Mouse (Mus musculus) megakaryocyte-erythroid progenitor cell, adult 5-6 weeks (primary cell): ENCODE measurements around the gene St7. TPM values are rescaled to one million over a fixed set of nuclear protein-coding genes. Genes with fewer than 3 reads are reported as not detected.
"Not testable (repeated sequence)": the region's sequence is repeated elsewhere in the genome, so short reads cannot be mapped to it uniquely, and the experiment has no call there.

Experiments used
- ATAC-seq: replicated peaks from 2 replicates; pipeline ENCODE4 v1.8.0; 2016; ENCODE audit warnings: mild to moderate bottlenecking, inconsistent platforms; ENCODE audit not compliant: severe bottlenecking, poor library complexity, low FRiP score, low TSS enrichment
- total RNA-seq, 2 experiments: library from RNA; stranded (forward) in 1 of 2; stranded (reverse) in 1 of 2; fragments of 200-1000, 215-1000 nt in 1 of 2; fragments of >200 nt in 1 of 2; fragmentation: Nextera tagmentation in 1 of 2; gene quantifications; 2 replicates each; pipeline ENCODE4 v1.2.3; 2014 to 2017

The St7 gene
- total RNA-seq (2014; fragmentation: Nextera tagmentation): 43.4 and 60.5 TPM in 2 replicates
- 38.4 and 38.6 TPM in 2 replicates for total RNA-seq (2017)

GRCm38 (mm10) chr6:17692647-17693046, at the start of gene St7:
Gene St7, plus strand, starts transcription at chr6:17692933.
- no peak for ATAC-seq

DNA sequence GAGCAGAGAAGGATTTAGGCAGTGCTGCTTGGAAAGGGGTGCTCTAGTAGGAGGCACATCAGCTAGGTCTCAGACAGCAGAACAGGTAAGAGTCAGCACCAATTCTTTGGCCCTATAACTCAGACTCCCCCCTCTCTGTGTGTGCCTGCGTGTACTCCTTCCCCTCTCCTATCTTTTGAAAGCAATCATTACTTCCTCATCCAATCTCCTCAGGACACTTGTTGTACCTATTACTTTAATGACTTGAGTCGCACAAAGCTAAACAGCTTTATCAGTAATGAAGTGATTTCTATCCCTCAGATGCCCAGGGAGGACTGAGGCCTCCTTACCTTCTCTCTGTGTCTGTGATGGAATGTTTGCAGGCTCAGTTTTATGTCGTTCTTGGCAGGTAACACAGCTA, 46.6 kb upstream of the St7 start:
- ATAC-seq: peak; percentile 58

GRCm38 (mm10) chr6:17652132-17652531, 40.6 kb upstream of the St7 start:
- no peak for ATAC-seq

GRCm38 (mm10) chr6:17655080-17655479, 37.7 kb upstream of the St7 start:
- ATAC-seq: no peak

DNA sequence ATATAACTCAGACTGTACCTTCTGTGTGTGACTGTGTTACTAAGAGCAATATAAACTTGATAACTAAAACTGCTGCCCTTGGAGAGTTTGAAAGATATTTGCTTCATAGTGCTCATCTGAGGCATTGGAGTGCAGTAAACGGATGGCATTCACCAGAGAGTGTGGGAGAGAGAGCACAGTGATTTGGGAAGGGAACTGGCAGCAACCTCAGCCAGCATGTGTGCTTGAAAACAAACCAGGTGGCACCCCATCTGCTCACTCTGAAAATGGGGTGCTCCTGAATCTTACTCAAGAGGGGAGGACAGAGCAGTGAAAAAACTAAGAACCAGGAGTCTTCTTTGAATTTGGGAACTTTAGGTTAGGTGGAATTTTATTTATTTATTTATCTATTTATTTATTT, 35.4 kb upstream of the St7 start:
- ATAC-seq: no peak

GRCm38 (mm10) chr6:17665348-17665747, 27.4 kb upstream of the St7 start:
- no peak for ATAC-seq

DNA sequence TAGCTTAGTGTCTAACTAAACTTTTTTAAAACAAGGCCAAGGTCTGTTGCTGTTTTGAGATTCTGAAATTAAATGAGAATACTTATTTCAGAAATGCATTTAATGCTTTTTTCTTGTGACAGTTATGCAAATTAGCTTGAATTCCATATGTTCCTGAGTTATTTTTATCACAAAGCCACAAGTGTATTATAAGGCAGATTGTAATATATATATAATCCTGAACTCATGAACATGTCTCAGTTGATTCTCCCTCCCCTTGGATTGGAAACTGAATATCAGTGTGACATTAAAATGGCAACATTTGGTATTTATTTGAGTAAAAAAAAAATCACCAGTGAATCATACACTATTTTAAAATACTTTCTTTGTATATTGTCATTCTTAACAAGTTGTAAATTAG, 26.7 kb upstream of the St7 start:
- ATAC-seq: no peak

DNA sequence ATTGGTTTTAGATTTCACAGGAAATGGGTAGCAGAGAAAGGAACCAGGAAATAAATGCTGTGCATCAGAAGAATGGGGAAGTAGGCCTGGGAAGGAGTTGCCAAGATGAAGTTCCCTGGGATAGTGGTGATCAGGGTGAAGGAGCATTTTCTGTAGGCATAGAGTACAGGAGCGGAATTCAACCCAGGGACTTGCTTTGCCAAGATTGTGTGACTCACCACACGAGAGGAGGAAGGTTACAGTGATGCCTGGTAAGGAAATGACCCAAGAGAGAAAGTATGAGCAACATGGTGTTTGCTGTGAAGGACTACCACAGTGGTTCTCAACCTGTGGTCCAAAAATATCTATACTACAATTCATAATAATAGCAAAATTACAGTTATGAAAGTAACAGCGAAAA, 24.9 kb upstream of the St7 start:
- no peak for ATAC-seq

DNA sequence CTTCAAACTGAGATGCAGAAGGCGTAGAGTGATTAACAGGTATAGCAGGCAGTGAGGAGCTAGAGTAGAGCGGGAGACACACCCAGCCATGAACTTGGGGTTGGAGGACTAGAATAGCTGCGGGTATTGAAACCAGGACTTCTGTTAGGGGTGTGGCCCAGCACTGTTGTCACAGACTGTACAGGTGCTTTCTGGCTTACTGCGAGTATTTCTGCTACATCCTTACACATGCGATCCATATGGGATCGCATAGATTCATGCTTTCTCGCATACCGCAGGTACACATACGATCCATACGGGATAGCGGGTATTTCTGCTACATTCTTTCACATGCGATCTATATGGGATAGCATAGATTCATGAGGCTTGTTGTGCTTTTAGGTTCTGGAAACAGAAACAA, 24.4 kb upstream of the St7 start:
- no peak for ATAC-seq

DNA sequence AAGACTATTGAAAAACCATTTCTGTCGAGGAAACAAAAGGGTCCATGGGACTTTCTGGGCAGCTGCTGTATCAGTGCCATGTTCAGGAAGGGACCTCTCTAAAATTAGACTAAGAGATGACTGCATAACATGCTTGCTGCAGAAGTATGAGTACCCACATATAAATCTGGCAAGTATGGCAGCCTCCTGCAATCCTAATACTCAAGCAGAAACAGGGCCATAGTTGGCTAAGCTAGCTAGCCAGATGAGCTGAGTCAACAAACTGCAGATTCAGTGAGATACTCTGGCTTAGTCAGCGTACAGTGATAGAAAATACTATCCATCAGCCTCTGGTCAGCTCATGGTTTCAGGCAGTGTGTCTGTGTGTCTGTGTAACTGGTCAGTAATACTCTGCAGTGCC, 22.9 kb upstream of the St7 start:
- ATAC-seq: 0 out of 2 replicates have a peak, but pooled peaks have one; percentile 14

GRCm38 (mm10) chr6:17675019-17675756, 17.5 kb upstream of the St7 start:
- peak; percentile 64 for ATAC-seq

GRCm38 (mm10) chr6:17677008-17677407, 15.7 kb upstream of the St7 start:
- ATAC-seq: no peak

DNA sequence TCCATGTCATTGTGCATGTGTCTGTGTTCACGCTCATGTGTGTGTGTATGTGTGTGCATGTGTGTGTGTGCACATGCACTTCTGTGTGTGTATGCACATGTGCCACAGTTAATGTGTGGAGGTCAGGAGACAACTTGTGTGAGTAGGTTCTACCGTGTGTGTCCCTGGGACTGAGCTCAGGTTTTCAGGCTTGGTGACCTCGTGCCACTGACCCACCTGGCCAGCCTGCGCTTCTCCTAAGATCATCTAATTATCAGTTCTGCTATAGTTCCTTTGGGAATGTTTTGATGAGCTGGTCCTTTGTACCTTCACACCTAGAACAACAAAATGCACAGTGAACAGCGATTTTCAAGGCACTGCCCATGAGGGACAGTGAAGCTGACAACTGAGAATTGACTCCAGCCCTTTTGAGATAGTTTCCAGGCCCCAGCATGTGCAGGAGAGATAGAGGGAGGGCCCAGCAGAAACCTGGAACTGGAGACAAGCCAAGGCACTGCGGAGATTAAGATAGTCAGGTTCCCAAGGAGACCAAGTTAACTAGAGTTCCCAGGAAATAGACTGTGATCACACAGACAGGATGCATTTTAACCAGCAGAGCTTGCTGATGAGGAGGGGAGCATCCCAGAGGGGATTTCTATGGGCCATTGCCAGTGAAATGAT, 12.3 kb upstream of the St7 start:
- ATAC-seq: peak; percentile 95

DNA sequence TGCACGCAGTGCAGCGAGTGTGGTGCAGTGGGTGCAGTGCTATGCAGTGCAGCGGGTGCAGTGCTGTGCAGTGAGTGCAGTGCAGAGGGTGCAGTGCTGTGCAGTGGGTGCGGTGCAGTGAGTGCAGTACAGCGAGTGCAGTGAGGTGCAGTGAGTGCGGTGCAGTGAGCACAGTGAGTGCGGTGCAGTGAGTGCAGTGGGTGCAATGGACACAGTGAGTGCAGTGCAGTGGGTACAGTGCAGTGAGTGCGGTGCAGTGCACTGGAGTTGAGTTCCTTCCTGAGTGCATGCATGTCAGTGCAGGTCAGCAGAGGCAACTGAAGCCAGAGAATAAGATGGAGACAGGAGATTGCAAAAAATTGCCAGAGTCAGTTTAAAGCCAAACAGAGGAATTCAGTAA, 10.9 kb upstream of the St7 start:
- no peak for ATAC-seq

DNA sequence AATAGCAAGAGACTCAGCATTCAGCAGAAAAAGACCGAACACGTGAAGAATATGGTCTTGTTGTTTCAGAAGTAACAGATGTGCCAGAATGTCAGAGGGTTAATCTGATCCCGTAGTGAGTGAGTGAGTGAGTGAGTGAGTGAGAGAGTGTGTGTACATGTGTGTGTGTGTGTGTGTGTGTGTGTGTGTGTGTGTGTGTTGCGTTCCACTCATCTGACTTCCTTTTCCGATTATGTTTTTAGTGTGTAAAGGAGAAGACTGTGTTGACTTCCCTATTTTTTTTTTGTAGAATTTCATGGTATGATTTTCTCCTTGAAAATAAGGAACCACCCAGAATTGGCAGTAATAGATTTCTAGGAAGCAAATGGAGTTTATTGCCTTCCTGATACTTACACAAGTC, 4.1 kb upstream of the St7 start:
- peak; percentile 50; the same call in 1 of the 2 replicates for ATAC-seq

GRCm38 (mm10) chr6:17693726-17694549, 1.2 kb downstream of the St7 start:
- ATAC-seq: peak; percentile 80

GRCm38 (mm10) chr6:17694550-17694951, 1.8 kb downstream of the St7 start:
- peak; percentile 67 for ATAC-seq

GRCm38 (mm10) chr6:17696321-17696734, 3.6 kb downstream of the St7 start:
- peak; percentile 48; the same call in 1 of the 2 replicates for ATAC-seq

DNA sequence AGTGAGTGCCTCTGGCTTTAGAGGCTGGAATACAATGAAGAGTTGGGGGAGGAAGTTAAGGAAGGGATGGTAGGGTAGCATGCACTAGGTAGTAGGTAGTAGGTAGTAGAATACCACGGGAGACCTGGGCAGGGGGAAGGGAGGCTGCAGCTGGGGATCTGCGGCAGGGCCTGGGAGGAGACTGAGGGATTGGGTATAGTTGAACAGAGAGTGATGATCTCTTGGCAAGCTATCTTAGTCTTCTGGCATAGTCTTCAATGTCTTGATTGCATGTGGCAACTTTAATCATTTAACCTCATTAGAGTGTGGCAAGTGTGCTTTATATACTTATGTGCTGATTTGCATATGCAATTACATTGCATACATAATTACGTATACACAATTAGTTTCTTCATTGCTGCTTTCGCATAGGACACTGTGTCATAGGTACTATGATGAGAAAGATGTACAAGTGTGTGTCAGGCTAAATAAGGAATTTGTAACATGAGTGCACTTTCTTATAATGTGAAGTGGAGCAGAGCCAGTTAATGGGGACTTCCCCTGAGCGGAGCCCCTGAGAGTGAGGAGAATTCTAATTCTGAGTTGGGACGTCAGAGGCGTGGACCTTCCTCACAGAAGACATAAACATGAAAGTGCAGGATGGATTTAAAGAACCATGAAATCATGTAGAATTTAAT, 8.3 kb downstream of the St7 start:
- ATAC-seq: no peak

- not testable (repeated sequence) for ATAC-seq
Measured at GRCm38 (mm10) chr6:17704038-17704437, 11.3 kb downstream of the St7 start.
